Mouse (Mus musculus): ENCODE measurements around the gene Zfp971. TPM values are rescaled to one million over a fixed set of nuclear protein-coding genes. Genes with fewer than 3 reads are reported as not detected.
"Not testable (repeated sequence)": the region's sequence is repeated elsewhere in the genome, so short reads cannot be mapped to it uniquely, and the experiment has no call there.

The Zfp971 gene
- polyA plus RNA-seq (2012), result 1.0 and 1.2 TPM in 2 replicates

GRCm38 (mm10) chr2:178023011-178023611 lies at the start of gene Zfp971:
Gene Zfp971 (plus strand): TSS chr2:178023284.
- TF ChIP-seq GATA1 (IDR thresholded peaks at IDR 0.05; ENCODE audit: low read length), result not testable (repeated sequence)

GRCm38 (mm10) chr2:178058195-178058594 lies 35.1 kb downstream of the Zfp971 start:
- TF ChIP-seq GATA1 (IDR thresholded peaks at IDR 0.05; ENCODE audit: low read length), result no peak

DNA sequence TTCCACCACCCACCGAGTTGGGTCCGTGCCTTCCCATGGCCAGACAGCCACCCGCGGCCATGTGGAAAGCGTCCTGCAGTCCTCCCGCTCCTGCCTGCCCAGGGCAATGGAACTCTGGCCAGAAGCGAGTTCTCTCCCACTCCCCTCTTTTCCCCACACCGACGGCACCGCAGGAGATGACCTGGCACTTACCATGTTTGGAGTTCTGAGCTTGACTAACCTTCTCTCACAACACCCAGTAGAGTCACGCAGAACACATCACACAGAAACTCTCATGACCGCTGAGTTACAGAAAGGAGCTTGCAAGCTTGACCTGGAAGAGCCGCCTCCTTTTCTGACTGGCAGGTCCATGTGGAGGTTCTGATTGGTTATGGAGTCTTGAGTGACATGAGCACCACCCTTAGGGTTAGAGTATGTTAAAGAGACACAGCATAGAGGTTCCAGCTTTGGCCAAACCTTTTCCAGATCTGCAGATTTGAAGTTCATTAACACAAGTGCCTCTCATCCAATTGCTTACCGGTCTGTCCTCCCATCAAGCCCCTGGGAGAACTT lies 55.2 kb downstream of the Zfp971 start, which contains the start of gene Zfp931:
Gene Zfp931, minus strand, starts transcription at position 311 of the 552 bp plus-strand sequence.
- not testable (repeated sequence) for TF ChIP-seq GATA1 (IDR thresholded peaks at IDR 0.05; ENCODE audit: low read length)

Other genes starting within 250 kb of the Zfp971 start
- gene Gm14325, start 182.9 kb upstream of the Zfp971 start, polyA plus RNA-seq (2012), result 0.18 and 0.21 TPM in 2 replicates
- gene Gm14327, start 126.2 kb upstream of the Zfp971 start, polyA plus RNA-seq (2012), result not detected in 2 replicates
- 0.21 and 0.53 TPM in 2 replicates for gene Zfp972, start 97.7 kb upstream of the Zfp971 start, polyA plus RNA-seq (2012)
- gene Gm14326, start 66.0 kb upstream of the Zfp971 start, polyA plus RNA-seq (2012), result 1.0 and 1.2 TPM in 2 replicates
- not detected in 2 replicates for gene Zfp931, start 55.2 kb downstream of the Zfp971 start, polyA plus RNA-seq (2012)
- gene Phactr3, start 95.7 kb downstream of the Zfp971 start, polyA plus RNA-seq (2012), result not detected in 2 replicates

All from G1E-ER4 (cell line).